Mouse (Mus musculus): ENCODE measurements around the gene Mall. TPM values are rescaled to one million over a fixed set of nuclear protein-coding genes. Genes with fewer than 3 reads are reported as not detected.

Gene Mall
- polyA plus RNA-seq, 1 experiment from 2014 or later: 0.06 TPM

DNA sequence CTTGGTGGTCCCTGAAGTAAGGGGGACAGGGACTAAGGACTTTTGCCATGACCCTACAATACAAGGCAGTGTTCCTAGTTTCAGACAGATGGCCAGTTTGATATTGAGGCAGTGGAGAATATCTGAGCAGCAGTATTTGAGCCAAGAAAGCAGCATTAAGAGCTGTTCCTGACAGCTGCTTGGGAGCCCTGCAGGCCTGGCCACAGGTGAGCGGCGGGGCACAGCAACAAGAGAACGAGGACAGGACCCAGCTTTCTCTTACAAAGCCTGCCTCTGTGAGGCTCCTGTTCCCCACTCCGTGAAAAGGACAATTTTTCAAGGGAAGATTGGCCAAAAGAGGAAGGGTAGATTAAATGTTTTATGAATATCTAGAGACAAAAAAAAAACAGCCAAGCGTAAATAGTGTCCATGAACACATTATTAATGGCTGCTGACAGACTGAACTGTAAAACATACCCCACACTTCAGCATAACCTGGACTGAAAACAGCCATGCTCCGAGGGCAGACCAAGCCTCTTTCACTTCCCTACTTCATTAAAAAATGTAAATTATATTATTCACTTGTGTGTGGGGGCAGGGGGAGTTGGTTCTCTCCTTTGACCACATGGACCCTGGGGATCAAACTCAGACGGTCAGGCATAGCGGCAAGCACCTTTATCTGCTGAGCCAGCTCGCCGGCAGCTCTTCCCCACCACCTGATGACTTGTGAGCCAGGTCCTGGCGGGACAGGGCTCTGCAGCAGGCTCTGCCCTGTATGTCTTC, 22.3 kb upstream of the Mall start:
- WGBS (ENCODE audit: insufficient replicate concordance): 63% methylated on average over 11 of the region's 11 CpGs
- no peak overlapping the region for H3K4me3 ChIP-seq (replicated peaks)

DNA sequence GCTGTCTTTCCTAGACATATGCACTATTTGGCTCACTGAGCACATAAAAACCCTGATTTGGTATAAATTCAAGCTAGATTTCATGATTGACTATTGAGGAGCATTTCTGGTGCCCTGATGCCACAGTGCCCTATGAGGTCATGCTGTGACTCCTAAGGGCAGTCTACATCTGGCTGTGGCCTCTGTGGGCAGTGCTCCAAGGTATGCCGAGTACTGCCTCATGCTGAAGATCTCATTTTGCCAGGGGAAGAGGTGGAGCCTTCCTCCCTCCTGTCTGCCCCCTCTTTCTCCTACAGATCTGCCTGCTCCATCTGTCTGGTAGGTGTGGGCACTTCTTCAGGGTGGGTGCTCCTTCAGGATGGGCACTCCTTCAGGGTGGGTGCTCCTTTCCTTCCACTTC, 19.6 kb upstream of the Mall start:
- Histone ChIP-seq H3K9me3 (replicated peaks) (no peaks in the 10 kb centered on the region), H3K27ac (no peak overlapping the region), H3K4me1 (replicated peaks) (no peaks in the 10 kb centered on the region), H3K4me2 (no peak overlapping the region), H3K9ac (no peak overlapping the region), H3K36me3 (no peaks in the 10 kb centered on the region), H3K27me3 (no peaks in the 10 kb centered on the region), H3K4me3 (replicated peaks) (no peak overlapping the region)
- no peak for ATAC-seq (ENCODE audit: low read depth)
- no peak for DNase-seq
- WGBS (ENCODE audit: insufficient replicate concordance): 44% methylated on average over 1 of the region's 1 CpGs

More for the DNA sequence above, 22.3 kb upstream of the Mall start:
- no peak overlapping the region for H3K27ac ChIP-seq
- DNase-seq (no peak), ATAC-seq (ENCODE audit: low read depth) (no peak)
- no peaks in the 10 kb centered on the region for H3K9me3 ChIP-seq (replicated peaks)
- H3K4me1 ChIP-seq (replicated peaks): no peaks in the 10 kb centered on the region
- no peak overlapping the region for H3K9ac ChIP-seq
- no peaks in the 10 kb centered on the region for H3K27me3 ChIP-seq
- H3K36me3 ChIP-seq: no peaks in the 10 kb centered on the region
- H3K4me2 ChIP-seq: no peak overlapping the region

DNA sequence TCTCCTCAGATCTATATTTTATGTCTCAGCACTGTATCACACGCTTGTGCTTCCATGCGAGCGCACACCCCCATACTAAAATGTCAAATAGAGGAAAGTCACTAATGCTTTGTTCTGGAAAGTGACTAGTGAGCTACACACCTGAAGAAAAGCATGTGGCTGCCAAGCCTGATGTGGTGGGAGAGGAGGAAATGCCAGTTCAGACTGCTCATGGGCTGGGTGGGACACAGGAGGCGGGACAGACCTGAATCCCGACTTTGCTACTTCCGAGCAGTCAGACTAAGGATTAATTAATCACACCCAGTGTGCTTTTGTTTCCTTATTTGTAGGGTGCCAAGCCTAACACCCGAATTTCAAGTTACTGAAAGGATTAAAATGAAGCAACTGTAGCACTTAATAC, 18.6 kb upstream of the Mall start:
- no peak overlapping the region for H3K27ac ChIP-seq
- no peak for DNase-seq

DNA sequence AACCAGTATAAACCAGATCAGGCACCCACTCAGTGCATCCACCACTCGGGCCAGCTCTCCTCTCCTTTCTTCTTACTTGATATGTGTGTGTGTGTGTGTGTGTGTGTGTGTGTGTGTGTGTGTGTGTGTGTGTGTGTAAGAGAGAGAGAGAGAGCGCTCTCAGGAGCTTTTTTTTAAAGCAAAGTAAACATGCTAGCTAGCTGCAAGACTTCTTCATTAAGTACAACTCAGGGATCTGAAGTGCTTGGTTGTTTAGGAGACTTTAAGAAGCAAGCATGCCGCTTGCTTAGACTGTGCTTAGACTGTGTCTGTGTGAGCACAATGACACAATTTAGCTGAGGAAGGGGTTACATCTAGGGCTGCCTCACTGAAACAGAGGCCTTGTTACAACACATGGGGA, 12.9 kb upstream of the Mall start:
- H3K4me1 ChIP-seq (replicated peaks): no peaks in the 10 kb centered on the region
- no peaks in the 10 kb centered on the region for H3K27me3 ChIP-seq
- no peak overlapping the region for H3K27ac ChIP-seq
- no peaks in the 10 kb centered on the region for H3K9me3 ChIP-seq (replicated peaks)
- no peak overlapping the region for H3K9ac ChIP-seq
- no peak overlapping the region for H3K4me2 ChIP-seq
- WGBS (ENCODE audit: insufficient replicate concordance): 69% methylated on average over 3 of the region's 3 CpGs
- DNase-seq (no peak), ATAC-seq (ENCODE audit: low read depth) (no peak)
- H3K4me3 ChIP-seq (replicated peaks): no peak overlapping the region
- H3K36me3 ChIP-seq: no peaks in the 10 kb centered on the region

More for the DNA sequence above, 18.6 kb upstream of the Mall start:
- H3K4me1 ChIP-seq (replicated peaks): no peaks in the 10 kb centered on the region
- H3K36me3 ChIP-seq: no peaks in the 10 kb centered on the region
- no peak overlapping the region for H3K4me3 ChIP-seq (replicated peaks)
- H3K4me2 ChIP-seq: no peak overlapping the region
- H3K9ac ChIP-seq: no peak overlapping the region
- H3K27me3 ChIP-seq: no peaks in the 10 kb centered on the region
- H3K9me3 ChIP-seq (replicated peaks): no peaks in the 10 kb centered on the region
- 58% methylated on average over 7 of the region's 7 CpGs for WGBS (ENCODE audit: insufficient replicate concordance)
- no peak for ATAC-seq (ENCODE audit: low read depth)

DNA sequence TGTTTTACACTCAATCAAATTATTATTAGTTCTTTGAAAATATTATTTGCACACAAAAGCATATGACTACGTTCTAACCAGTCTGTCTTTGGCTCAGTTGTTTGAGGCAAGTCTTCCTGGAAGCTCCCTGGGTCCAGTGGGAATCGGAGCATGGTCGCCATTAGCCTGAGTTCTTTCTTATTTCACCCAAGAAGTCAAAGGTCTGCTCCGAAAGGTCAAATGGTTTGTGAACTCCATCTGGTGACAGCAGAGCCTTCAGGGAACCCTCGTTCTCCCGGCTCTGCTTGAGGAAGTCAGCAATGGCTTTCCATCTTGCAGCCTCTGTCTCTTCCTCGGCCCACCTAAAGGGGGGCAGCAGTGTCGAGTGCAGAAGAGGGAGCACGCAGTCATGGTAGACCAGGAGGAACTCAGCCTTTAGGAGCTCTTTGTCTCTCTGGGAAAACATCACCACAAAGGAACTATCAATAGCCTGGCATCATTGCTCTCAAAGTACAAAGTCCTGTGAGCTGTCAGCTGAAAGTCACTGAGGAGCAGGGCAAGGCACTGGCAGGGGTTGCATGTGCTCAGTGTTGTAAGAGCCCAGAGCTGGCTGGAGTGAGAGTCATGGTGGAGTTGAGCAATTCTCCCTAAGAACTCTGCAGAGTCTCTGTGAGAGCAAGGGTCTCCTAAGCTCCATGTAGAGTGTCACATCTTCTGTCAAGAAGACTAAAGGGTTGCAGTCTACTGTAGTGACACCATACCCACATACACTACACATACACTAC, 11.2 kb upstream of the Mall start:
- no peak overlapping the region for H3K27ac ChIP-seq
- WGBS (ENCODE audit: insufficient replicate concordance): 65% methylated on average over 9 of the region's 9 CpGs
- ATAC-seq (ENCODE audit: low read depth): no peak

DNA sequence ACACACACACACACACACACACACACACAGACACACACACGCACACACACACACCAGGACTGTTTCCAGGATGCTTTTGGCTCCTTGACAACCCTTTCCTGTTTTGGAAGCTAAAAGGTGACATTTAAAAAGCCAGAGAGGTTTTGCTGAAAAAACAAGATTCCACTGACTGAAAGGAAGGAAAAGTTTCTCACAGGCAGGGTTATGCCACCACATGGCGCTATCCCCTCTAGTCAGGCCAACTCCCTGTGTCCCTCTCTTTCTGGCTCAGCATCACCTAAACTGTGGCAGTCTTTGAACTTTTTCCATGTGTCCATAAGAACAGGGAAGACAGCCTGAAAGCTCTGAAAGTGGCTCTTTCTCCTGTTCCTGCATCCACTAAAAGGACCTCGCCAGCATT, 8.2 kb upstream of the Mall start:
- Histone ChIP-seq H3K27ac (no peak overlapping the region), H3K9ac (no peak overlapping the region), H3K4me3 (replicated peaks) (no peak overlapping the region), H3K4me2 (no peak overlapping the region), H3K27me3 (no peaks in the 10 kb centered on the region), H3K36me3 (no peaks in the 10 kb centered on the region), H3K4me1 (replicated peaks) (no peaks in the 10 kb centered on the region), H3K9me3 (replicated peaks) (no peaks in the 10 kb centered on the region)
- no peak for ATAC-seq (ENCODE audit: low read depth)
- WGBS (ENCODE audit: insufficient replicate concordance): 51% methylated on average over 3 of the region's 3 CpGs
- no peak for DNase-seq

More for the DNA sequence above, 11.2 kb upstream of the Mall start:
- no peak for DNase-seq
- Histone ChIP-seq H3K4me3 (replicated peaks) (no peak overlapping the region), H3K4me2 (no peak overlapping the region), H3K9ac (no peak overlapping the region), H3K36me3 (no peaks in the 10 kb centered on the region), H3K27me3 (no peaks in the 10 kb centered on the region), H3K4me1 (replicated peaks) (no peaks in the 10 kb centered on the region), H3K9me3 (replicated peaks) (no peaks in the 10 kb centered on the region)

DNA sequence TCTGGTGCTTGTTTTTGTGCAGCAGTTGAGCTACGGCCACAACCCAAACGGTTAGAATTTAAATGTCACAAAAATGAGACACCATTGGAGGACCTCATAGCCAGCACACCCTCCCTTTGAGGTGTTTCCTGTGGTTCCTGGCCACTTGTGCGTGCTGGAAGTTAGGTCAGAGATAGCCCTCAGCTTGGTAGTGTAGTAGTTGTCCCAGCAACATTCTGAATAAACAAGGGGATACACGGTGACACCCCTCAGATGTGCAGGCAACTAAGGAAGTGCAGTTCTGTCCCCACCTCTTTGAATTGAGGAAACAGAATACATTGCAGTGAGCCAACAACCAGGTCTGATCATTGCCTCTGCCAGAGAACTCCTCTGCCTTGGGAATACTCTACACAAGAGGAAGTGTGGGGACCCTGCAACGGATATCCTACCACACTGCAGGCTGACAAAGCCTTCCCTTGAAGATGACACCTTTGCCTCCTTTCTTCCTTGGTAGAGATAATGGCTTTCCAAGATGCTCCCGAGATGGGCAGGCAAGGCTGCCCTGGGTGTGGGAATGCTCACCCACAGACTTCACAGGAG, 7.0 kb upstream of the Mall start:
- WGBS (ENCODE audit: insufficient replicate concordance): 32% methylated on average over 6 of the region's 6 CpGs
- Histone ChIP-seq H3K4me3 (replicated peaks) (no peak overlapping the region), H3K36me3 (no peaks in the 10 kb centered on the region), H3K27ac (no peak overlapping the region), H3K4me1 (replicated peaks) (no peaks in the 10 kb centered on the region), H3K4me2 (no peak overlapping the region), H3K27me3 (no peaks in the 10 kb centered on the region), H3K9ac (no peak overlapping the region), H3K9me3 (replicated peaks) (no peaks in the 10 kb centered on the region)
- DNase-seq: no peak
- ATAC-seq (ENCODE audit: low read depth): no peak

DNA sequence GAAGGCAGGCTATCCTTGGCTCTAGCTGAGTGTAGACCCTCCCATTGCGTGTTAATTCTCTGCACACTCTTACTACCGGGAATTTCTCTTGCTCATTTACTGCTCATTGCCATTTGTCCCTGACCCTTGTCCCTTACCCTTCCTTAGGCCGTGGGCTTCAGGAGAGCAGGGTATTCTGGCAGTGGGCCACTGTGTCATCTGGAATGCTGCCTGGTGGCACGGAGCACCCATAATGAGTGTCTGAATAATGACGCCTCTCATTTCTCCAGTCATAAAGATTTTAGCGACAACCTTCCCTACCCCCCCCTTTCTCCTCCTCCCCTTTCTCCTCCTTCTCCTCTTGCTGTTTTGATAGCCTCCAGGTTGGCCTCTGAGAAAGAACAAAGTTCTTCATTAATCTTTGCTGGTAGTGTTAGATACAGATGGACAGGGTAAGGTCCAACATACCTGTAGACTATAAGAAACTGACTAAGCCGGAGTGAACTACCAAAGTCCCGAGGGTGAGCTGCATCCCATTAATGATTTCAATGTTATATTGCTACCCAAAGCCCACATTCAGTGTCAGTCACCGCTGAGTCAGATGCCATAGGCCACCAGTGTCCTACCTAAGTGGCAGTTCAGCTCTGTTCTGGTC, 5.9 kb upstream of the Mall start:
- Histone ChIP-seq H3K4me3 (replicated peaks) (no peak overlapping the region), H3K4me1 (replicated peaks) (no peaks in the 10 kb centered on the region), H3K4me2 (no peak overlapping the region), H3K27me3 (peaks cover 4% of the 10 kb centered on the region), H3K9me3 (replicated peaks) (no peaks in the 10 kb centered on the region), H3K36me3 (no peaks in the 10 kb centered on the region), H3K9ac (no peak overlapping the region), H3K27ac (no peak overlapping the region)
- ATAC-seq (ENCODE audit: low read depth) (no peak), DNase-seq (no peak)
- 71% methylated on average over 9 of the region's 9 CpGs for WGBS (ENCODE audit: insufficient replicate concordance)

DNA sequence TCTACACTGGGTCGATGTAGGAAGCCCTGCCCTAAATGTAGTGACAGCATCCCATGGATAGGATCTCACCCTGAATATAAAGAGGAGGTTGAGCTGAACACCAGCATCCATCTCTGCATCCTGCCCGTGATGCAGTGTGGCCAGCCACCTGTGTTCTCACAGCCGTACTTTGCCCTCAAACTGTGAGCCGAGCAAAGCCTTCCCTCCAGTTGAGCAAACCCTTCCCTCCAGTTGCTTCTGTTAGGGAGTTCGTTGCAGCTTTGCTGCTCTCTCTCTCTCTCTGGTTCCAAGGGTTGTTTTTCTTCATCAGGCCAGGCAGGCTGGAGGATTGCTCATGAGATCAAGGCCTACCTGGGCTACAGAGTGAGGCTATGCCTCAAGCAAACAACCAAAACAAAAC, 5.2 kb upstream of the Mall start:
- Histone ChIP-seq H3K4me3 (replicated peaks) (no peak overlapping the region), H3K36me3 (no peaks in the 10 kb centered on the region), H3K27ac (no peak overlapping the region), H3K9me3 (replicated peaks) (no peaks in the 10 kb centered on the region), H3K9ac (no peak overlapping the region), H3K27me3 (peaks cover 11% of the 10 kb centered on the region), H3K4me1 (replicated peaks) (no peaks in the 10 kb centered on the region), H3K4me2 (no peak overlapping the region)
- DNase-seq (no peak), ATAC-seq (ENCODE audit: low read depth) (no peak)
- WGBS (ENCODE audit: insufficient replicate concordance): 43% methylated on average over 5 of the region's 5 CpGs

DNA sequence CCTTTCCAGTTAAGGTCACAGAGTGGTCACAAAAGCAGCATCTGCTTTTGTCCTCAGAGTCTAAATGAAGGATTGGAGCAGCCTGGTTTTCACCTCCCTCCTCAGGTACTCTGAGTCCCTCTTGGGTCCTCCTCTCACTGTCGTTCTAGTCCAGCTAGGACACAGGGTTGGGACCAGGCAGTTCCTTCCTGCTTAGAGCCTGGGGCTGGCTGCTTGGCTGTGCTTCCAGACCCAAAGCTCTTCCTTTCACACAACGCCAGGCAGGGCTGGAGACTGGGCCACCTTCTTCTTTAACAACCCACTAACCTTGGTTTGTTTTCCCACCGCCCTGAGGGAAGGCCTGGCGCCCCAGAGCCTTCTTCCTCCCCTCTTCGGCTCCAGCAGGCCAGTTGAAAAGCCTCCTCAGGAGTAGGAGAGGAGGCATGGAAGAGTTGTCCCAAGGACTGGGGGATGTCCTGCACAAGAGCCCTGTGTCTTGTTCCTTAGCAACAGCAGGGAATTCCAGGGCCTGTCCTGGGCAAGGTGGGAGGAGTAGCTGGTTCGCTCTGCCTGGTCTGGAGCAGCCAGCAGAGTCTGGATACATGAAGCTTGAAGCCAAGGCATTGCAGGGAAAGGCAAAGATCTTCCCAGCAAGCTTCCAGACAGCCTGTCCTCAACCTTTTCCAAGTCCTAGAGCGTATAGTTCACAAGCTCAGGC, 717 bp upstream of the Mall start:
- Histone ChIP-seq H3K4me1 (replicated peaks) (no peaks in the 10 kb centered on the region), H3K36me3 (no peaks in the 10 kb centered on the region), H3K27me3 (peaks cover 26% of the 10 kb centered on the region), H3K4me2 (no peak overlapping the region), H3K27ac (no peak overlapping the region), H3K9ac (no peak overlapping the region), H3K4me3 (replicated peaks) (no peak overlapping the region), H3K9me3 (replicated peaks) (no peaks in the 10 kb centered on the region)
- DNase-seq (no peak), ATAC-seq (ENCODE audit: low read depth) (no peak)
- WGBS (ENCODE audit: insufficient replicate concordance): 51% methylated on average over 7 of the region's 7 CpGs
